Mouse (Mus musculus): ENCODE results near the gene Chn1. TPM values are rescaled to one million over a fixed set of nuclear protein-coding genes. Genes with fewer than 3 reads are reported as not detected.

Chn1 gene
- polyA plus RNA-seq, 1 experiment from 2014 or later: 30.4 TPM

DNA sequence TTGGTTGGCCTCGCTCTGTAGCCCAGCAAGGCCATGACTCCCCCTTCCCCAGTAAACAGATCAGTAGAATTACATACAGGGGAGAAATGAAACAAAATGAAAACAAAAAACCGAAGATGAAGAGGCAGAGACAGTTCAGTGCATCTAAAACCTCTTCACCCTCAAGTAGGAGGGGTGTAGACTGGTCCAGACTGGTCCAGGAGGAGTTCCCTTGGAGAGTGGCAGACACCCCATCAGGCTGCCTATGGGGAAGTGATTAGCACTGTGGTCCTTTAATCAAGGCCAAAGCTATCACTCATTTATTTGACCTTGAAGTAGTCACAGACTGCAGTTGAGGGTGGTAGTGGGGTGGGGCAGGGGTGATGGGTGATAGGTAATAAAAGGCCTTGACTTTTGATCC lies 170.6 kb downstream of the Chn1 start:
- H3K27ac ChIP-seq (replicated peaks in 1 of 2; ENCODE audit: control insufficient read depth in 1 of 2, insufficient read depth in 1 of 2, low read depth in 2 of 2, low read length in 2 of 2): no peak overlapping the region
- no peaks in the 10 kb centered on the region for H3K27me3 ChIP-seq (ENCODE audit: control insufficient read depth, insufficient read depth, low read length)
- no peak overlapping the region for H3K9ac ChIP-seq (ENCODE audit: low read length)
- ATAC-seq (ENCODE audit: insufficient number of reproducible peaks, insufficient read depth, low FRiP score, low read depth): no peak
- H3K36me3 ChIP-seq (ENCODE audit: control insufficient read depth, insufficient read depth, low read length): no peaks in the 10 kb centered on the region
- H3K9me3 ChIP-seq (ENCODE audit: control insufficient read depth, low read length): no peaks in the 10 kb centered on the region
- no peak overlapping the region for H3K4me2 ChIP-seq (ENCODE audit: low read length)
- no peak overlapping the region for H3K4me3 ChIP-seq (ENCODE audit: control insufficient read depth in 1 of 2, insufficient read depth in 1 of 2, low read depth in 1 of 2, low read length in 2 of 2)
- 81% methylated on average over 2 of the region's 2 CpGs for whole genome bisulfite sequencing
- peaks cover 5 to 9% of the 10 kb centered on the region in 2 experiments for H3K4me1 ChIP-seq (ENCODE audit: control insufficient read depth in 2 of 2, insufficient read depth in 2 of 2, low read length in 2 of 2)

DNA sequence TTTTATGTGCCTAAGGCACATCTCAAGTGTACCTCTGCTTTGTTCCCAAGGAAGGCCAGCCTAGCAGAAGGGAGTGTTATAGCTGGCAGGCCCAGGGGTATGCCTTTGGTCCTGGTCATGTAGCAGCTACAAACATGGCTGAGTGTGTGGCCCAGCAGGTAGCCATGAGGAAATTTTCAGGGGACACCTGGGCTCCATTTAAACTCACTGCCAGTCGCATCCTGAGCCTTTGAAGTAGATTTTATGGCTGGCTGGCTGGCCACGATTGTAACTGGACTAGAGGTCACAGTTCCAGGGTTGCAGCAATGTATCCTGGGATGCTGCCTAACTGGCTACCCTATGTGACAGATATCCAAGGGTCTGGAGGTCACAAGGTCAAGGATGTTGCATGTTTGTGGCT lies 174.5 kb downstream of the Chn1 start:
- Histone ChIP-seq H3K4me2 (ENCODE audit: low read length) (no peak overlapping the region), H3K4me3 (ENCODE audit: control insufficient read depth in 1 of 2, insufficient read depth in 1 of 2, low read depth in 1 of 2, low read length in 2 of 2) (no peak overlapping the region), H3K9me3 (ENCODE audit: control insufficient read depth, low read length) (no peaks in the 10 kb centered on the region), H3K9ac (ENCODE audit: low read length) (no peak overlapping the region), H3K4me1 (ENCODE audit: control insufficient read depth in 2 of 2, insufficient read depth in 2 of 2, low read length in 2 of 2) (peaks cover 10 to 15% of the 10 kb centered on the region in 2 experiments), H3K27me3 (ENCODE audit: control insufficient read depth, insufficient read depth, low read length) (no peaks in the 10 kb centered on the region), H3K27ac (replicated peaks in 1 of 2; ENCODE audit: control insufficient read depth in 1 of 2, insufficient read depth in 1 of 2, low read depth in 2 of 2, low read length in 2 of 2) (no peak overlapping the region), H3K36me3 (ENCODE audit: control insufficient read depth, insufficient read depth, low read length) (no peaks in the 10 kb centered on the region)
- 75% methylated on average over 2 of the region's 2 CpGs for WGBS
- ATAC-seq (ENCODE audit: insufficient number of reproducible peaks, insufficient read depth, low FRiP score, low read depth): no peak

DNA sequence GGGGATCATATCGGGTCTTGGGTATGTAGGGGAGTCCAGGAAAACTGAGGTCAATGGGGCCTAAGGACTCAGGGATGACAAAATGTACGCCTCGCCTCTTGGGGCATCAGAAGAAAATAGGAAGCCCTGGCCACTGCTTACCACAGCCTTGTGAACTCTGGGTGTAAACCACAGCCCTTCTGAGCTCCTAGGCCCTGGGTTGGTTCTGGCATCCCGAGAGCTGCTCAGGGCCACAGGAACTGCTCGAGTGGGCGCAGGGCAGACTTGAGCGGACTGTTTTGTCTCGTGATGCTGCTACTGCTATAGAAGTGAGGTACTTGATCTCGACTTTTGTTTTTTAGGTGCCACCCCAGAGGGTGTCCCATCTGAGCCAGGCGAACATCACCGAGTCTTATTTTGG lies 177.4 kb downstream of the Chn1 start:
- ATAC-seq (ENCODE audit: insufficient number of reproducible peaks, insufficient read depth, low FRiP score, low read depth): no peak
- no peaks in the 10 kb centered on the region for H3K9me3 ChIP-seq (ENCODE audit: control insufficient read depth, low read length)
- H3K9ac ChIP-seq (ENCODE audit: low read length): no peak overlapping the region
- no peak overlapping the region for H3K27ac ChIP-seq (replicated peaks in 1 of 2; ENCODE audit: control insufficient read depth in 1 of 2, insufficient read depth in 1 of 2, low read depth in 2 of 2, low read length in 2 of 2)
- H3K4me3 ChIP-seq (ENCODE audit: control insufficient read depth in 1 of 2, insufficient read depth in 1 of 2, low read depth in 1 of 2, low read length in 2 of 2): no peak overlapping the region
- no peaks in the 10 kb centered on the region for H3K27me3 ChIP-seq (ENCODE audit: control insufficient read depth, insufficient read depth, low read length)
- no peaks in the 10 kb centered on the region for H3K36me3 ChIP-seq (ENCODE audit: control insufficient read depth, insufficient read depth, low read length)
- peaks cover 17 to 29% of the 10 kb centered on the region in 2 experiments for H3K4me1 ChIP-seq (ENCODE audit: control insufficient read depth in 2 of 2, insufficient read depth in 2 of 2, low read length in 2 of 2)
- H3K4me2 ChIP-seq (ENCODE audit: low read length): no peak overlapping the region
- 88% methylated on average over 11 of the region's 11 CpGs for WGBS

DNA sequence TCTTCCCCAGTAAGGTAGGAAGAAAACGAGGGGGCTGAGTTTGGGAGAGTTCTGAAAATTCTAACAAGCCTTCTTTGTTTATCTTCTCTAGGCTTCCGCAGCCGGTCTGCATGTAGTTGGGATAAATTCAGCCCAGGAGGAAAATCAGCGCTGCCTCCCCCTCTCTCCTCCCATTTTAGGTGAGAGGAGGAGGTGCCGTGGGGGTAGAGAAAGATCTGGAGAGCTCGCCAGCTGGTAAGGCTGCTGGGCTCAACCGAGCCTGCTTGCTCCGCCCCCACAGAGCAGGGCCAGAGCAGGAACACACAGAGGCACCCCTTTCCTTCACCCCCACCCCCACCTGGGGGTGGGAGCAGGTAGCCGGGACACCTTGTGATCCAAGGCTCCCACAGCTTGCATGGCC lies 178.4 kb downstream of the Chn1 start:
- Histone ChIP-seq H3K4me3 (ENCODE audit: control insufficient read depth in 1 of 2, insufficient read depth in 1 of 2, low read depth in 1 of 2, low read length in 2 of 2) (peak overlapping the region; percentile 5 to 26), H3K9ac (ENCODE audit: low read length) (peak overlapping the region; percentile 57), H3K27ac (replicated peaks in 1 of 2; ENCODE audit: control insufficient read depth in 1 of 2, insufficient read depth in 1 of 2, low read depth in 2 of 2, low read length in 2 of 2) (no peak overlapping the region), H3K4me2 (ENCODE audit: low read length) (peak overlapping the region; percentile 67), H3K9me3 (ENCODE audit: control insufficient read depth, low read length) (no peaks in the 10 kb centered on the region), H3K27me3 (ENCODE audit: control insufficient read depth, insufficient read depth, low read length) (no peaks in the 10 kb centered on the region), H3K36me3 (ENCODE audit: control insufficient read depth, insufficient read depth, low read length) (no peaks in the 10 kb centered on the region), H3K4me1 (ENCODE audit: control insufficient read depth in 2 of 2, insufficient read depth in 2 of 2, low read length in 2 of 2) (peaks cover 24 to 39% of the 10 kb centered on the region in 2 experiments)
- WGBS: 6% methylated on average over 9 of the region's 9 CpGs
- ATAC-seq (ENCODE audit: insufficient number of reproducible peaks, insufficient read depth, low FRiP score, low read depth): no peak

DNA sequence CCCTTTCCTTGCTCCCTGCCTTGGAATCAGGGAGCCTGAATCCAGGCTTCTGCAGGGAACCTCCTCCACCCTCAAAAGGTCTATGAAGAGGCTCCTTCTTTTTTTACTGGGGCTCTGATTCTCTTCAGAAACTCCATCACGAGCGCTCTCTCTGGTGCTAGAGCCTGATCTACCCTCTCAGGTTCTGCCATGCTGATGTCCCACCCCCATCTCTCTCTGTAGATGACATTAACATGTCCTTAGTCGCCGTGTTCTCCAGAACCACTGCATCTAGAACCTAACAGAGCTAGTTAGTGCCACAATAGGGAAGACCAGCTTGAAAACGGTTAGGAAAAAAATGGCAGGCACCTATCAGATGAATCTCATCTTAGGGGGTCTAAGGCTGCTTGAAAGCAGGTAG lies 178.8 kb downstream of the Chn1 start:
- peak overlapping the region; percentile 67 for H3K4me2 ChIP-seq (ENCODE audit: low read length)
- peak overlapping the region; percentile 57 for H3K9ac ChIP-seq (ENCODE audit: low read length)
- no peaks in the 10 kb centered on the region for H3K36me3 ChIP-seq (ENCODE audit: control insufficient read depth, insufficient read depth, low read length)
- peaks cover 24 to 40% of the 10 kb centered on the region in 2 experiments for H3K4me1 ChIP-seq (ENCODE audit: control insufficient read depth in 2 of 2, insufficient read depth in 2 of 2, low read length in 2 of 2)
- no peaks in the 10 kb centered on the region for H3K9me3 ChIP-seq (ENCODE audit: control insufficient read depth, low read length)
- peak overlapping the region; percentile 5 to 26; a peak in 3 of 4 replicates for H3K4me3 ChIP-seq (ENCODE audit: control insufficient read depth in 1 of 2, insufficient read depth in 1 of 2, low read depth in 1 of 2, low read length in 2 of 2)
- H3K27me3 ChIP-seq (ENCODE audit: control insufficient read depth, insufficient read depth, low read length): no peaks in the 10 kb centered on the region
- 56% methylated on average over 5 of the region's 5 CpGs for WGBS
- ATAC-seq (ENCODE audit: insufficient number of reproducible peaks, insufficient read depth, low FRiP score, low read depth): no peak
- H3K27ac ChIP-seq (replicated peaks in 1 of 2; ENCODE audit: control insufficient read depth in 1 of 2, insufficient read depth in 1 of 2, low read depth in 2 of 2, low read length in 2 of 2): no peak overlapping the region

DNA sequence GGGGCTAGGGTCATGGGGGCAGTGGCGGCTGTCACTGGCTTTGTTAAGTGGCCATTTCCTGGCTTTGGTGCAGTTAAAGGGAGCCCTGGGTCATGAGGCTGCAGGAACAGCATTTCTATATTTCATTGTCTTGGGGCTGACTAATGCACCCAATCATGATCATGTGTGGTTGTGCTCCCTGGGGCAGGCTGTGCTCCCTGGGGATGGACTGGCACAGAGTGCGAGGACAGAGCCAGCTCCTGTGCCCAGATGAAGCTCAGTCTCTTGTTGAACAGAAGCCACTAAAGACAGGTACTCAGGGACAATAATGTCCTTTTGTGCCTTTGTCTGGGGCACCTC lies 182.1 kb downstream of the Chn1 start:
- Histone ChIP-seq H3K27me3 (ENCODE audit: control insufficient read depth, insufficient read depth, low read length) (no peaks in the 10 kb centered on the region), H3K9me3 (ENCODE audit: control insufficient read depth, low read length) (no peaks in the 10 kb centered on the region), H3K4me3 (ENCODE audit: control insufficient read depth in 1 of 2, insufficient read depth in 1 of 2, low read depth in 1 of 2, low read length in 2 of 2) (no peak overlapping the region), H3K36me3 (ENCODE audit: control insufficient read depth, insufficient read depth, low read length) (no peaks in the 10 kb centered on the region), H3K9ac (ENCODE audit: low read length) (no peak overlapping the region), H3K27ac (replicated peaks in 1 of 2; ENCODE audit: control insufficient read depth in 1 of 2, insufficient read depth in 1 of 2, low read depth in 2 of 2, low read length in 2 of 2) (peak overlapping the region in 1 of 2 experiments; percentile 55; a peak in 1 of 4 replicates), H3K4me2 (ENCODE audit: low read length) (peak overlapping the region; percentile 21; the same call in 1 of the 2 replicates), H3K4me1 (ENCODE audit: control insufficient read depth in 2 of 2, insufficient read depth in 2 of 2, low read length in 2 of 2) (peaks cover 37 to 64% of the 10 kb centered on the region in 2 experiments)
- ATAC-seq (ENCODE audit: insufficient number of reproducible peaks, insufficient read depth, low FRiP score, low read depth): no peak
- WGBS: 75% methylated on average over 2 of the region's 2 CpGs

DNA sequence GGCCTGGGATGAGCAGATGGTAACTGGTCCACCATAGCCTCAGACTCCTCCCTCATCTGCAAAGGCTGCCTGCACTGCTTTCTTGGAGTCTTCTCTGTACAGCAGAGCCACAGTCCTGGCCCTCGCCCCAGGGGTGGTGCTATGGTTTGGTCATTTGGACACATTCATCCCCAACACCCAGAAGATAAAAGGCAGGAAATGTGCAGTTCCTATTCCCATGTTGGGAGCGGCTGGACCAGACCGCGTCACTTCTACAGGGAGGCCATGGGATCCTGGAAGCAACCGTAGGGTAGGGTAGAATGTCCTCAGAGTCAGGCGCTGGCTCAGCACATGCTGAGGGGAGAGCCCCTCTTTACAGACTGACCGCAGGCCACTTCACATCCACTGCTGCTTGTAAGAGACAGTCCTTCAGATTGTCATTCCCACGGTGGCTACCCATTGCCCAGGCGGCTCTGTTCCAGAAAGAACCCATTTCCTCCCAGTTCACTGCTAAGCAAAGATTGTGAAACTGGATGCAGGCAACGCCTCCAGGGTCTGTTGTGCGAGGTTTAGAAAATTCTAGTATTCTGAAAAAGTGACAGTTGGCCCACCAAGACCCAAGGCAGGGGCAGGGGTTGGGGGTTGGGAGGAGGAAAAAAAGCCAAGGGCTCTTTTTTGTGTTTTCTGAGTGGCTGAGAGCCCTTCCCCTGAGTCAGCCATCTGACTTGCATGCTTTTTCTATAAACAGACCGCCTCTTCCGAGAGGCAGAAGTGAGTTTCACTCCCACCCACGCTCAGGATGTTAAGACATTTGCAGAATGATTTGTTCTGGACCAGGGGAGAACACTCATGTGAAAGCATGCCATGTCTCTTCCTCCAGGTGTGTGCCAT lies 182.7 kb downstream of the Chn1 start:
- H3K9ac ChIP-seq (ENCODE audit: low read length): no peak overlapping the region
- peak overlapping the region; percentile 55 to 59 for H3K27ac ChIP-seq (replicated peaks in 1 of 2; ENCODE audit: control insufficient read depth in 1 of 2, insufficient read depth in 1 of 2, low read depth in 2 of 2, low read length in 2 of 2)
- no peaks in the 10 kb centered on the region for H3K9me3 ChIP-seq (ENCODE audit: control insufficient read depth, low read length)
- H3K4me3 ChIP-seq (ENCODE audit: control insufficient read depth in 1 of 2, insufficient read depth in 1 of 2, low read depth in 1 of 2, low read length in 2 of 2): no peak overlapping the region
- peak overlapping the region; percentile 21 for H3K4me2 ChIP-seq (ENCODE audit: low read length)
- no peaks in the 10 kb centered on the region for H3K36me3 ChIP-seq (ENCODE audit: control insufficient read depth, insufficient read depth, low read length)
- H3K4me1 ChIP-seq (ENCODE audit: control insufficient read depth in 2 of 2, insufficient read depth in 2 of 2, low read length in 2 of 2): peaks cover 39 to 67% of the 10 kb centered on the region in 2 experiments
- H3K27me3 ChIP-seq (ENCODE audit: control insufficient read depth, insufficient read depth, low read length): no peaks in the 10 kb centered on the region
- peak; percentile 14; the same call in 1 of the 2 replicates for ATAC-seq (ENCODE audit: insufficient number of reproducible peaks, insufficient read depth, low FRiP score, low read depth)
- WGBS: 56% methylated on average over 14 of the region's 14 CpGs
